Mouse (Mus musculus) adrenal gland, postnatal 36 days (tissue): ENCODE data around the gene Nlrx1. TPM values are rescaled to one million over a fixed set of nuclear protein-coding genes. Genes with fewer than 3 reads are reported as not detected.

Source experiments
- DNase-seq, 2 experiments: peaks; one replicate each; pipeline ENCODE4 v3.0.0; 2021; ENCODE audit warnings: mixed read lengths in 1 of 2
- total RNA-seq, 2 experiments: library from RNA; stranded (reverse); gene quantifications; 2 replicates each; pipeline ENCODE4 v1.2.3; 2021

The Nlrx1 gene
- total RNA-seq, 2 experiments from 2014 or later, result 14.9 to 32.2 TPM

DNA sequence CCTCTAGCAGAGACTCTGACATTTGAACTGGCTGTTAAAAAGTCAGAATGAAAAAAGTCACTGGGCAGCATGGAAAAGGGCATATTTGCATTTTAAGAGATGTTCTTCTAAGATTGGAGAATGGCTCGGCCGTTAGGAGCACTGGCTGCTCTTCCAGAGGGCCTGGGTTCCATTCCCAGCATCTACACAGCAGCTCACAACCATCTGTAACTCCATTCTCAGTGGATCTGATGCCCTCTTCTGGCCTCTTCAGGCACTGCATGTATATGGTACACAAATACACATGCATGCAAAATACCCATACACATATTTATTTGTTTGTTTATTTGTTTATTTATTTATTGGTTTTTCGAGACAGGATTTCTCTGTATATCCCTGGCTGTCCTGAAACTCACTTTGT is 678 bp upstream of the Nlrx1 start:
- DNase-seq, result peak in 1 of 2 experiments; percentile 29

- peak; percentile 94 to 97 for DNase-seq
These were observed 405 bp downstream of the Nlrx1 start for GRCm38 (mm10) chr9:44268027-44268360.

- DNase-seq, result peak; percentile 41 to 59
These were observed 926 bp downstream of the Nlrx1 start for GRCm38 (mm10) chr9:44267319-44268026.

- DNase-seq, result no peak
These were observed 1.7 kb downstream of the Nlrx1 start for GRCm38 (mm10) chr9:44266478-44267226.

DNA sequence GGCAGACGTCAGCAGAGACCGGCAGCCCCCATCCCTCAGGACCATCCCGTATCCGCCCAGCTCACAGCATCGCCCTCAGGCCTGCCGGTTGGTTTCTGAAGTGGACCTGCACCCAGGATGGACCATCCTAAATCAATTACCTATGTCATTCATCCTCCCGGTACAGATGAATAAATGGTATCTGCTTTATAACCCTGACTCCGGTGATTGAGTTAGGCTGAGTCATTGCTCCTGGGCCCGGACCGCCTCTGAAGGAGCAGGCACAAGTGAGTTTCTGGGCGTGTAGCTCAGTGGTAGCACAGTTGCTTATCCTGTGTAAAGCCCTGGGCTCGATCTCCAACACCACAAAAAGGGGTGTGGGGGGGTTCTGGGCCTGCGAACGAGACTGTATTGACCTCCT is 7.0 kb downstream of the Nlrx1 start:
- DNase-seq, result peak; percentile 43 to 49

DNA sequence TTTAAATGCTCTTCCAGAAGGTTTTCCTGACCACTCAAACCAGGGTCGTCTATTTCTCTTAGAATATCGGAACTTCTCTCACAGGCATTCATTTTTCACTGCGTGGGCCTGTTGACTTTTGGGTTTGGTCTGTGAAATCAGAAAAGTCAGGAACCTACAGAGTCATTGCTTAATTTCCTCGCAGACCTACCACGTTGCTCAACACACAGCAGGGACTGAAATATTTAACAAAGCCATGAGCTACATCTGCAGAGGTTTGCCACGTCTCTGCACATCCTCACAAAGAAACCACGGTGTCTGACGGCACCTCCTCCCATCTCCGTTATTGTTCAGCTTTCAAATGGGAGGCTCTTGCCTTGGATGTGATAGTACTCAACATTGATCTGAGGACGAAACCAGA is 9.4 kb downstream of the Nlrx1 start:
- no peak for DNase-seq

- DNase-seq, result no peak
These were observed 12.2 kb downstream of the Nlrx1 start for GRCm38 (mm10) chr9:44256213-44256612.

GRCm38 (mm10) chr9:44255136-44255521 is 13.3 kb downstream of the Nlrx1 start:
- DNase-seq, result peak in 1 of 2 experiments; percentile 22

- DNase-seq, result no peak
These were observed 13.8 kb downstream of the Nlrx1 start for GRCm38 (mm10) chr9:44254508-44255135.

GRCm38 (mm10) chr9:44253441-44253840 is 15.0 kb downstream of the Nlrx1 start:
- DNase-seq, result no peak

DNA sequence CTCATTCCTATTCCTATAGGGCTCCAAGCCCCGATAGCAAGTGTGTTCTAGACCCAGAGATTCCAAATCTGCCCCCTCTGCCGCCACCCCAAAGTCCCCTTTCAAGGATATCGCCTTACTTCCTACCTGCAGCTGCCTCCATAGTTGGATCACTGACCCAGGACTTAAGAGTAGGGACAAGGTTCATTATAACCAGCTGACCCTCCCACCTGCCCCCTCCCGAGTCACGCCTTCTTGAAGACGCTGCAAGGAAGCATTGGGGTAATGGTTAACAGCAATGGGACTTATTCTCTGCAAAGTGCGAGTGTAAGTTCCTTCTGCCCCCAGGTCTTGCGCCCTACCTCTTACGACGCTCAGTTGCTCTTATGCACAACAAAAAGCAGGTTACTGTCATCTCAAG is 17.1 kb downstream of the Nlrx1 start, which contains the start of gene Pdzd3:
Gene Pdzd3 (minus strand): TSS at position 158 of the 400 bp plus-strand sequence.
- DNase-seq, result no peak

DNA sequence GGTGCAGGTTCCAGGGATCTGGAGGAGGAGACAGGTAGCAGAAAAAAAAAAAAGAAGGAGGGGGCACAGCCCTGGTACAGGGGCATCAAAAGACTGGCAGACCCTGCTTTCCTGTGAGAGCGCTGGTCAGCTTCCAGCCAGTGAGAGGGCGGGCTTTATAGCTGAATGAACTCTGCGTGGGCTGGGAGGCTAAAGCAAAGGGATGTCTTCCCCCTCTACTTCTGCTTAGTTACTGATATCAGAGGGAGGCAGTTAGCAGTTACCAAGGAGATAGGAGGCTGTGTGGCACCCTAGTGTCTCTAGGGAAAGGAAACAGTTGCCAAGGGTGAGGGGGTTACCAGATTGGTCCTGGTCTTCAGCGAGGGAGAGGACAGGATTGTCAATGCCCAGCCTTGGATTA is 18.0 kb downstream of the Nlrx1 start:
- DNase-seq, result no peak

DNA sequence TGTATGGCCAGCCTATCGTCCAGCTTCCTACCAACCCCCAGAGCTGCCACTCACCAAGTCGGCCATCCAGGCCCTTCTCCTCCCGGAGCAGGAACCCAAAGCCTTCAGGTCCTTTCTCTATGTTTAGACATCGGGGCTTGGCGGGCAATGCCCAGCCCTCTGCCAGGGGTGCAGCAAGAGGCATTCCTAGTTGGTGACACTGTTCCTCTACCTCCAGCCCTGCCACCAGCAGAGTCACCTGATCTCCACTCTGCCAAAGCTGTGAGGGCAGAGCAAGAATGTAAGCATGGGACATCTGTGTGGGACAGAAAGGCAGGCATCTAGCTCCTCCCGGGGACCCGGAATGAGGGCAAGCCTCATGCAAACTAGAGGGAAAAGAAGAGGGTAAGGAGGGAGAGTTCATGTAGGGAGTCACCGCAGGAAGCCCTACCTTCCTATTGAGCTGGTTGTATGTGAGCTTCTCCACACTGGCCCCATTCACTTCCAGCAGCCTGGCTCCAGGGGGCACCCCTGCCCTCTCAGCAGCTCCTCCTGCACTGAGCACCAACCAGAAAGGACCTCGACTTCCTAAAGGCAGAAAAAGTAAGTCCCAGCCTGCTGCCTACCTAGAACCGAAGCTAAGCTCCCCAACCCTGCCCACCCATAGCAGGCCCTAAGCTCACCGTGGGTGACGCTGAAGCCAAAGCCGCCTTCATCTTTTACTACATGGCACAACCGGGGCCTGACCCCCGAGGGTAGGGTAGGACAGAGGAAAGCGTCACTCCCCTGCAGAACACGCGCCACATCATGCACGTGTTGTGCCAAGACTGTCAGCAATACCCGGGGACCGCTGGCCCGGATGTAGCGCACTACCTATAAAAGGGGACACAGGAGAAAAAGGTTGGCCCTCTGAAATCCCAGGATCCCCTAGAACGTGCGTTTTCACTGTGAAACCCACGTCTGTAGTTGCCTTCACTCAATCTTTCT is 18.9 kb downstream of the Nlrx1 start:
- peak; percentile 82 to 90 for DNase-seq

DNA sequence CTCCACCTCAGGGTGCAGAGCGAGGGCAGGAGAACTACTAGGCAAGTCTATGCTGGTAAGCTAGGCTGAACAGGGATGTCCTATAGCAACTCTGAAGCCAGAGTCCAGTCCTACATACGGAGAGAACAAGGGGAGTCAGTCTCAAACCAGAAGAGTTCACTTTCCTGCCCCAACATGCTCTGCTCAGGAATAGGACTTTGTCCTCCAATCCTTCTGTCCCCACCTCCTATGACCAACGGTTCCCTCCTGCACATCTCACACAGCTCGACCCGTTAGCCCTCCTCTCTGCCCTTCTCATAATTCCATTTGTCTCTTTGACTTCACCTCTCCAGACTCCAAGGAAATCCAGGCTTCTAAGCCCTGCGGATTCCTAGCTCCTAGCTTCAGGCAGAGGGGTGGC is 20.5 kb downstream of the Nlrx1 start:
- DNase-seq, result no peak

- DNase-seq, result no peak
These were observed 24.8 kb downstream of the Nlrx1 start for GRCm38 (mm10) chr9:44243621-44244020.

- DNase-seq, result no peak
These were observed 27.0 kb downstream of the Nlrx1 start for GRCm38 (mm10) chr9:44241418-44241817.

DNA sequence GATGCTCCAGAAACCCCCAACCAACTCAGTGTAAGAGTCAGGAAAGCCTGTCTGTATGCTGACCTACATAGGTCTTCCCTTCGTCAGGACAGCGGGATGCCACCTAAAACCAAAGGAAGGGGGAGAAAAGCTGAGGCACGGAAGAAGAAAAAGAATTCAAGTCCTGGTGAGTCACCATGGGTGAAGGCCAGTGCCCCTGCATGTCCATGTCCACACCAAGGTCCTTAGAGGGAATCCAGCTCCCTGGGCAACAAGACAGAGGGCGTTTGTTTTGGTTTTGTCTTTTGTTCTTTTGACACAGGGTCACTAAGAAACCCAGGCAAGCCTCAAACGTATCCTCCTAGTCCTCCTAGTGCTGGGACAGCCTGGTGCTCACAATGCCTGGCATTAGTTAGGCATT is 27.5 kb downstream of the Nlrx1 start:
- peak; percentile 74 to 75 for DNase-seq

DNA sequence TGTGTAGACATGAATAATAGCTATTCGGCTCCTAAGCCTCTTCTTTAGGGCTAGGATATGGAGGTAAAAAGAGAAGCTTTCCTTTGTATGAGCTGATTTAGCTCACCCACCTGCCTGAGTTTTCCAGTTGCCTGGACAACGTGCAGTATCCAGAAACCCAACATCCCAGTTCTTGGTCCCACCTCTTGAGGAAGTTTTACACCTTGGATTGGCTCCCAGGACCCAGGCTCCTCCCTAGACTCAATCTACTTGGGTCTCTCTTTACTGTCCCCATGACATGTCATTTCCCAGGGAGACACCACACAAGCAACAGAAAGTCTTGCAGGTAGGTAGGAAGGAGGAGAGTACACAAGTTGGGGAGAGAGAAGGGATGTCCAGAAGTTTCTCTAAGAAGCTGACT is 28.0 kb downstream of the Nlrx1 start, which contains the start of gene Ccdc153:
Gene Ccdc153 (plus strand): TSS at position 278 of the 400 bp plus-strand sequence.
- DNase-seq, result no peak

GRCm38 (mm10) chr9:44239447-44239846 is 29.0 kb downstream of the Nlrx1 start:
- DNase-seq, result peak; percentile 49 to 75

DNA sequence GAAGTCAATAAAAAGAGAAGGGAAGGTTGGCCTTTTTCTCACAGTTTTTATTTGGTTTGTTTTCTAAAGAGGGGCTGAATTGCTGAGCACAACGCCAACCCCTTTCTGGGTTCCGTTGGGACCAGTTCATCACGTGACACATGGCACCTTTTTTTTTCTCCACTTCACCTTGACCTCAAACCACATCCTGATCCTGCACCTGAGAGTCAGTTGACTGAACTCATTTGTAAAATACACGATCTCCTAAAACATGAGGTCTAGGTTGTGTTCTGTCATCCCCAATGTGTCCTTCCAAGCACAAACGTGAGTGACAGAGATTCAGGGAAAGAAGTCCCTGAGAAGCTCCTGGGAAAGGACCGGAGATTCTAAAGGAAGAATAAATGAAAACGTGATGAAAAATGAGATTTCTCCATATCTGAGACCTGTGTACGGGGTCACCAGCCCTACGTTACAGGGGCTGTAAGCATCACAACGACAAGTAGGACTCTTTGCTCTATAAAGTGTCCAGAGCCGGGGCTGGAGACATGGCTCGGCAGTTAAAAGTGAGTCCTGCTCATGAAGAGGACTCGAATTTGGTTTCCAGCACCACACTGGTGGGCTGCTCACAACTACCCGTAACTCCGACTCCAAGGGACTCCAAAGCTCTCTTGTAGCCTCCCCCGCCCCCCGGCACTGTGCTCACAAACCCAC is 29.8 kb downstream of the Nlrx1 start:
- DNase-seq, result no peak

DNA sequence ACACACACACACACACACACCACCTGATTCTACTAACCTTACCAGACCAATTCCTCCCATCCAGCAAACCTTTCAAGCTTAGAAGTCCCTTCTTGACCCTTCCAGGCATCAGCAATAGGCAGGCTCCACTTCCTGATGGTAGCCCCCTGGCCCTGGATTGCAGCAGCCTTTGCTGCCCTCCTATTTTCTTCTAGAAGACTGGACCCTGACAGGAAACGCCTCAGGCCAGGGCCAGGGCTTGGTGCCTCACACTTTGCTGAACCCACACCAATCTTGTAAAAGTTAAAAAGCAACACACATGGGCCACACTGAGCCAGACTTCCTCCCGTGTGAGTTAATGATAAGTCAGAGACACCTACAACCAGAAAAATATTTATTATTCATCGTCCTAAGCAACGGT is 31.3 kb downstream of the Nlrx1 start:
- DNase-seq, result no peak
